Mouse (Mus musculus) layer of hippocampus, adult 11-12 months (tissue): ENCODE results near the gene Ndufc1.
"Not testable (repeated sequence)": the region's sequence is repeated elsewhere in the genome, so short reads cannot be mapped to it uniquely, and the experiment has no call there.

Source experiments
- DNase-seq: peaks from one replicate; pipeline ENCODE4 v3.0.0; 2022; ENCODE audit warnings: low spot score

The Ndufc1 gene

DNA sequence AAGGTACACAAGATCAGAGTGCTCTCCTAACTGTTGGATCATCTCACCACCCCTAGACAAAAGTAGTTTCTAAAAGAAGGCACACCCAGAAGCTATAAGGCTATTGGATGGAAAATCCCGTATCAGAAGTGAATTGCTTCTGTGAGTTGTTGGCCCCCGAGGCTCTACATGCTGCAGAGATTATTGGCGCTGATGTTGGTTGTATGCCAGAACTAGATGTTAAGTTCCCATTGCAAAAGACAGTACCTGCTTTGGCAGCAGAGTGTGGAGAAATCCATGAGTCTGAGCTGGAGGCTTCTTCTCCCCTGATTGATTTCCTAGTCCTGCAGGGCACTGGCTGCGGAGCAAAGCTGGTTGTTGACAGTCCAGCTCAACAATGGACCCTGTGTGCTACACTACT lies 40.8 kb downstream of the Ndufc1 start:
- no peak for DNase-seq

DNA sequence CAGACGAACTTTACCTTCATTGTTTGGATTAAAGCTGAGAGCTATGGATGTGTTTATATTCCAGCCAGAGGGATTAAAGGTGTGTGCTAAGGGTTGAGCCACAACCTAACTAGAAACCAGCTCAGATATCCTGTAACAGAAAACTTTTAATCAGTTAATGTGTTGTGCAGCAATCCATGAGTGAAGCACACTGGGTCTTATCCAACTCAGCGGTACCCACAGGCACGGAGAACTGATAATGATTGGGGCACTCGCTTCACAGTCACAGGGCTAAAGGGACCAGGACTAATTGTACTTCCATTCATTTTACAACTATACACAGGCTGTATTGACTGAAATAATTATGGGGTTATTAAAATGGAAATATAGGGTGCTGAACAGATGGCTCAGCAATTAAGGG lies 41.9 kb downstream of the Ndufc1 start:
- no peak for DNase-seq

- no peak for DNase-seq
Observed at GRCm38 (mm10) chr3:51365517-51365882, 43.3 kb downstream of the Ndufc1 start.

DNA sequence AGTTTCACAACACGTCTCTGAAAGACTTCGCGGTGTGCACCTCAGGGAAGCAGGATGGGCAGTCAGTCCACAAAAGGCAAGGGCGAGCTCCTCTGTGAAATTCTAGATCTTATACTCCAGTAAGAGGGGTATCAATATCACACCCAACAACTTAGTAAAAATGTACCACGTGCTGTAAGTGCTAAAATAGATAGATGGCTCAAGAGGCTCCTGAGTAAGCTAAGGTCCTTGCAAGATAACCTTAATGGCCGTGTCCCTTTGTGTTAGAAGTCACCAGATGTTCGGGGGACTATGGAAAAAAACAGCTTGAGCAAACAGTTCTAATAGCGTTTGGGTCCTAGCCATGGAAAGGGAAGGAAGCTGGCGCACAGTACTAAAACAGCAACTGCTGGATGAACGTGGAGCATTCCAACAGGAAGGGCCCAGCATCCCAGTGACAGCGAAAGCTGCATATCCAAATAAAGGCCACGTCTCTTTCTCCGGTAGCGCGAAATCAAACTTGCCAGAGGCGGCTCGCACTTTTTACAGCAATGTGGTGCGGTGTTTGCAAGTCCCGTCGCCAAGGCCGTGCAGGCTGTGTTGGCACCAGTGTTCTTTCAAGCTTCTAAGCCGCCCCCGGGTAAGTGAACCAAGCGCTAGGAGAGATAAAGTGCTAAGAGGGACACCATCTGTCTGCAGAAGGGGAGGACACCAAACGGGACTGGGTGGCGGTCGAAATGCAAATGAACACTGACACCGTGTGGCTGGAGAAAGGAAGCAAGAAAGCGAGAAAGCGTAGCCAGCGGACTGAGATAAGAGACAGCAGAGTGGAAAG lies 43.9 kb downstream of the Ndufc1 start:
- peak; percentile 83 for DNase-seq

DNA sequence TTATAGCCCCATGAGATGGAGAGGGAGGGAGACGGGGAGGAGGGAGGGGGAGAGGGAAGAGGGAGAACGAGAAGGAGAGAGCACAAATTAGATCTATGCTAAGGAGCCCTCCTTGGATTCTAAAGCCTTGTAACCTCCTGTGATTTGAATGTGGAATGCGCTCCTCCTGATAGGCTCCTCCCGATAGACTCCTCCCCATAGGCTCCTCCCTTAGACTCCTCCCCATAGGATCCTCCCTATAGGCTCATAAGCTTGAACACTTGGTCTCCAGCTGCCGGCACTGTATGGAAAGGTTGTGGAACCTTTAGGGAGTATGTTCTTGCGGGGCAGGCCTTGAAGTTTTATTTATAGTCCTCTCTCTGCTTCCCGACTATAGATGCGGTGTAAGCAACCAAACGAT lies 47.7 kb downstream of the Ndufc1 start:
- DNase-seq, result no peak

DNA sequence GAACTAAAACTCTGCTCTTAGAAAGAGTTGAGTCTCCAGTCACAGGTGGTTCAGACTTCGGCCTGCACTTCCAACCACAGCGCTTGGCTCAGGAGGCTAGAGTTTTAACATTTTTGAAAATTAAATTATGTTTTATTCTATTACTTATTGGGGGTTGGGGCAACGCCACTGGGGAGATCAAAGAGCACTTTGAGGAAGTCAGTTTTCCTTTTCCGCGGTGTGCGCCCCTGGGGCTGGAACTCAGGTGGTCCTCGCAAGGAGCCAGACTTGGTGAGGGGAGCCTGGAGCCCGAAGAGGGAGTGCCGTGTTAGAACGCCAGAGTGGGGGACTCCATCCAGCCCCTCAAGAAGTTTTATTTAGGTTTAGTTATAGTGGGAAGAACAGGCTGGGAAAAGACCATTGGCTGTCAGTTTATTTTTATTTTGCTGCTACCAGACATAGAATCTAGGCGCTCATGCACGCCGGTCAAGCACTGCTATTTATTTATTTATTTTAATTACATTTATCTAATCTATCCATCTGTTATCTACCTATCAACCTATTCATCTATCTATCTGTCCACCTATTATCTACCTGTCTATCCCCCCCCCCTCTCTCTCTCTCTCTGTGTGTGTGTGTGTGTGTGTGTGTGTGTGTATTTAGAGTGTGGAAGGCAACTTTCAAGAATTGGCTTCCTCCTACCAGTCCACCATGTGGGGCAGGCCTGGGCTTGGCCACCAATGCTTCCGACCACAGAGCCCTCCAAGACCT lies 49.1 kb downstream of the Ndufc1 start:
- DNase-seq, result no peak

DNA sequence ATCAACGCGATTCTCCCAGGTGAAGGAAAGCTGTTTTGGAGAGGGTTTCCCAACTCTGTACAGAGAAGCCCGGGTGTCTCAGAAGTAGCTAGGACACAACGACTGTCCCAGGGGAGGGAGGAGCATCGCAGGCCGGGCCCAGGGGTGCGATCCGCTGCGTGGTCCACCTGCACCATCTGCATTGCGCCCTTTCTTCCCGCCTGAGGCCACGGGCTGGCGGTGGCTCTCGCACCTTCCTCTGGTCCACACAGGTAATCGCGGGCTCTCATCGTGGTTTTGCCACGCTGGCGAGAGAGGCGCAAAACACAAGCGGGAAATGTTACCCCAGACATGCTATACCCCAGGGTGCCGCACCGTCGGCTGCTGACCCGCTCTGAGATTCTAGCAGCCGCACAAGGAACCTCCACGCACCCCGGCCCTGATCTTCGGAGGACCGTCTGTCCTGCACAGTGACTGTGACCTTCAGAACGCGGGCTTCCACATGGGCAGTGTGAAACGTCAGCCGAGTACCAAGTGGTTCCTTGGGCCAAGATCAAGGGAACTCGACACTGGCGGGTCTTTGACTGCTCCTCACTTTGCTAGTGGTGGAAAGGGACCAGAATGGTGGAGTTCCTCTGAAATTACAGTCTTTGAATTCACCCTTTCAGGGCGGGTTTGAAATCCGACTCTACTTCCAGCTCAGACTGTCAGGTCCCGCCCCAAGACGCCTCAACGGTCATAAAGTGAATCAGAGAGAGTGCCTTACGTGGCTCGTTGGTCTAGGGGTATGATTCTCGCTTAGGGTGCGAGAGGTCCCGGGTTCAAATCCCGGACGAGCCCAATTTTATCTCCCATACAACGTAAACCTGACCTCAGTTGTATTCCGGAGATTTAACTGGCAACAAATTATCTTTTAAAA lies 49.9 kb downstream of the Ndufc1 start:
- peak; percentile 67 for DNase-seq

GRCm38 (mm10) chr3:51358181-51358580 lies 50.6 kb downstream of the Ndufc1 start:
- DNase-seq, result peak; percentile 71

DNA sequence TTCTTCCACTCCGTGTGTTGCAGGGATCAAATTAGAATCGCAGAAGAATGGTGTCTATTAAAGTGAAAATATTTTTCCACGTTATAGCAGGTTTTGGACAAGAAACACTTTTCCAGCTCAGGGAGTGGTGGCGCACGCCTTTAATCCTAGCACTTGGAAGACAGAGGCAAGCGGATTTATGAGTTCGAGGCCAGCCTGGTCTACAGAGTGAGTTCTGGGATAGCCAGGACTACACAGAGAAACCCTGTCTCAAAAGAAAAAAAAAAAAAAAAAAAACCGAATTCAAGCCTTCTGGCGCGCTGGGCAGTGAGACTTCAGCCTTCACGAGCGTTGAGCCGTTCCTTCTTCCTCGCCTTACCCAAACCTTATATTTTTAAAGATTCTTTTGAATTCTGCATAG lies 51.2 kb downstream of the Ndufc1 start:
- DNase-seq, result no peak

DNA sequence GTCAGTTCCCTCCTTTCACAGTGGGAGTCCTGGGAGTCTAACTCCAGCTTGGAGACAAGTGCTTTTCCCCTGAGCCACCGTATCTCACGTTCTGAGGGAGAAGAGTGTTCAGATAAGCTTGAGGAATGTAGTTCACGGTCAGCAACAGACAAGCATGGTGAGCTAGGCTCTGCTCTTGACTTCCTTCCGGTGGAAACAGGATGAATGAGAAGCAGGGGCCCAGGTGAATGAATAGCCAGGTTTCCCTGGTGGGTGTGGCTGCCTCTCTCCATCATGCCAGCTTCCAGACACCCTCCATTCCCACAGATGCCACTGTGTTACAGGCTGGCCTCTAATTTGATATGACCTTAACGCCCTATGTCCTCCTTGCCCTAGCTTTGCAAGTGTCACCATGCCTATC lies 51.7 kb downstream of the Ndufc1 start:
- no peak for DNase-seq

- not testable (repeated sequence) for DNase-seq
Observed at GRCm38 (mm10) chr3:51354956-51355355, 53.8 kb downstream of the Ndufc1 start.
